Mouse (Mus musculus) brown adipose tissue, adult 24 weeks (tissue): ENCODE data around the gene 1700001J03Rik. TPM values are rescaled to one million over a fixed set of nuclear protein-coding genes. Genes with fewer than 3 reads are reported as not detected.

Experiments
- polyA plus RNA-seq: library from polyadenylated mRNA; stranded (reverse); fragments of >200 nt; gene quantifications from 2 replicates; pipeline ENCODE4 v1.2.4, GENCODE M21; 2012; ENCODE audit not compliant: missing spikeins, insufficient read depth, insufficient read length

The 1700001J03Rik gene
- polyA plus RNA-seq, 1 experiment, result not detected

Other genes starting within 250 kb of the 1700001J03Rik start
- 0.67 TPM in 1 of 2 replicates, not detected in the other for gene Cyp3a25, start 175.7 kb downstream of the 1700001J03Rik start, polyA plus RNA-seq
- gene Cyp3a59, start 106.0 kb downstream of the 1700001J03Rik start, polyA plus RNA-seq, result not detected in 2 replicates
- gene Gm5565, start 24.8 kb downstream of the 1700001J03Rik start, polyA plus RNA-seq, result not detected in 2 replicates
- gene Gm6309, start 14.6 kb downstream of the 1700001J03Rik start, polyA plus RNA-seq, result not detected in 2 replicates
- 31.2 and 34.1 TPM in 2 replicates for gene Rnf6, start 36.3 kb upstream of the 1700001J03Rik start, polyA plus RNA-seq
- 17.8 and 18.4 TPM in 2 replicates for gene Cdk8, start 45.9 kb upstream of the 1700001J03Rik start, polyA plus RNA-seq
- 0.42 and 0.83 TPM in 2 replicates for gene Wasf3, start 199.7 kb upstream of the 1700001J03Rik start, polyA plus RNA-seq